Mouse (Mus musculus) MEL (cell line): Measurements from ENCODE around the gene Ppp6r2.

ENCODE experiments used
- BHLHE40 ChIP-seq: IDR thresholded peaks from 2 replicates; pipeline ENCODE4 v1.6.1; 2012; ENCODE audit warnings: low read depth, mild to moderate bottlenecking, inconsistent platforms, low read length, improper control_type of control experiment, borderline replicate concordance
- CTCF ChIP-seq, 3 experiments: IDR thresholded peaks in 2 of 3; conservative IDR thresholded peaks in 1 of 3; 2 replicates each; pipeline ENCODE4 v1.5.1; 2011 to 2012; ENCODE audit warnings: low read length in 3 of 3, low read depth in 2 of 3, mild to moderate bottlenecking in 2 of 3, improper control_type of control experiment in 1 of 3, inconsistent platforms in 1 of 3, mixed read lengths in 1 of 3, moderate library complexity in 1 of 3; ENCODE audit not compliant: control insufficient read depth in 1 of 3, insufficient read depth in 1 of 3, poor library complexity in 1 of 3, severe bottlenecking in 1 of 3
- EP300 ChIP-seq, 2 experiments: IDR thresholded peaks; 2 replicates each; pipeline ENCODE4 v1.6.1; 2011; ENCODE audit warnings: improper control_type of control experiment in 2 of 2, low read length in 2 of 2, low read depth in 1 of 2, mild to moderate bottlenecking in 1 of 2
- HCFC1 ChIP-seq: IDR thresholded peaks from 2 replicates; pipeline ENCODE4 v1.6.1; 2012; ENCODE audit warnings: low read depth, mild to moderate bottlenecking, inconsistent platforms, low read length, improper control_type of control experiment, moderate library complexity
- KAT2A ChIP-seq: conservative IDR thresholded peaks from 2 replicates; pipeline ENCODE4 v1.6.1; 2012; ENCODE audit warnings: low read depth, low read length, improper control_type of control experiment, inconsistent platforms
- MAX ChIP-seq: IDR thresholded peaks from 2 replicates; pipeline ENCODE4 v1.6.1; 2011; ENCODE audit warnings: low read length, improper control_type of control experiment
- MYC ChIP-seq: IDR thresholded peaks from 2 replicates; pipeline ENCODE4 v1.6.1; 2011; ENCODE audit warnings: low read depth, mild to moderate bottlenecking, low read length, improper control_type of control experiment, moderate library complexity
- NELFE ChIP-seq: IDR thresholded peaks from 2 replicates; pipeline ENCODE4 v1.6.1; 2011; ENCODE audit warnings: low read depth, low read length, improper control_type of control experiment
- POLR2A ChIP-seq, 2 experiments: IDR thresholded peaks; 2 replicates each; pipeline ENCODE4 v1.6.1; 2011 to 2012; ENCODE audit warnings: low read length in 2 of 2, mild to moderate bottlenecking in 2 of 2, control low read depth in 1 of 2, improper control_type of control experiment in 1 of 2, low read depth in 1 of 2, moderate library complexity in 1 of 2; ENCODE audit not compliant: control insufficient read depth in 1 of 2, insufficient read depth in 1 of 2, poor library complexity in 1 of 2

GRCm38 (mm10) chr15:89288227-89288767 lies 76.9 kb downstream of the Ppp6r2 start:
- no peak for TF ChIP-seq CTCF (IDR thresholded peaks at IDR 0.05 in 2 of 3, conservative IDR thresholded peaks at IDR 0.05 in 1 of 3; ENCODE audit: control insufficient read depth in 1 of 3, insufficient read depth in 1 of 3, low read depth in 2 of 3, low read length in 3 of 3, poor library complexity in 1 of 3, severe bottlenecking in 1 of 3)
- TF ChIP-seq MYC: no peak
- no peak for TF ChIP-seq KAT2A
- TF ChIP-seq NELFE: no peak
- no peak for TF ChIP-seq MAX
- TF ChIP-seq HCFC1: no peak
- TF ChIP-seq EP300 (IDR thresholded peaks at IDR 0.05; ENCODE audit: low read depth in 1 of 2, low read length in 2 of 2): no peak
- TF ChIP-seq POLR2A (IDR thresholded peaks at IDR 0.05; ENCODE audit: control insufficient read depth in 1 of 2, insufficient read depth in 1 of 2, low read depth in 1 of 2, low read length in 2 of 2, poor library complexity in 1 of 2): no peak
- no peak for TF ChIP-seq BHLHE40
